Mouse (Mus musculus) olfactory bulb, adult 2 months (tissue): ENCODE measurements around the gene Cntn5.

Experiments
- CTCF ChIP-seq: fragments of 200-500 bp; IDR thresholded peaks from 2 replicates; pipeline ENCODE4 v1.5.1; 2012; ENCODE audit warnings: low read depth, mild to moderate bottlenecking, low read length, moderate library complexity; ENCODE audit not compliant: insufficient read depth
- POLR2A ChIP-seq: fragments of 200-500 bp; IDR thresholded peaks from 2 replicates; pipeline ENCODE4 v1.6.1; 2012; ENCODE audit warnings: mild to moderate bottlenecking, low read depth, low read length, moderate library complexity; ENCODE audit not compliant: insufficient read depth

- TF ChIP-seq CTCF: no peak
- TF ChIP-seq POLR2A: no peak
These were observed 796.7 kb downstream of the Cntn5 start for GRCm38 (mm10) chr9:10107861-10108260.
